Mouse (Mus musculus) forebrain, embryonic 13.5 days (tissue): ENCODE results near the gene Cpped1. TPM values are rescaled to one million over a fixed set of nuclear protein-coding genes. Genes with fewer than 3 reads are reported as not detected.
A peak's percentile ranks its signal among the peaks of the same experiment; 100 is the strongest.

ENCODE experiments used
- ATAC-seq: fragments of 200-750 bp; cut with Nextera tagmentation; 2 replicates; pipeline ENCODE4 v1.8.0; 2017
- H3K27ac ChIP-seq: fragments of 300-500 bp; sonication (generic); 2 replicates; pipeline ENCODE4 v1.5.1; 2015; ENCODE audit warnings: inconsistent platforms, mild to moderate bottlenecking, moderate library complexity
- H3K27me3 ChIP-seq: fragments of 300-500 bp; sonication (generic); 2 replicates; pipeline ENCODE4 v1.6.1; 2015; ENCODE audit warnings: mild to moderate bottlenecking, inconsistent platforms
- H3K36me3 ChIP-seq: fragments of 300-500 bp; sonication (generic); 2 replicates; pipeline ENCODE4 v1.6.1; 2015; ENCODE audit warnings: mild to moderate bottlenecking, inconsistent platforms; ENCODE audit not compliant: poor library complexity, severe bottlenecking
- H3K4me1 ChIP-seq: fragments of 300-500 bp; sonication (generic); 2 replicates; pipeline ENCODE4 v1.6.1; 2015; ENCODE audit warnings: inconsistent platforms
- H3K4me2 ChIP-seq: fragments of 300-500 bp; sonication (generic); 2 replicates; pipeline ENCODE4 v1.6.1; 2015; ENCODE audit warnings: inconsistent platforms, mild to moderate bottlenecking, moderate library complexity
- H3K4me3 ChIP-seq: fragments of 300-500 bp; sonication (generic); 2 replicates; pipeline ENCODE4 v1.5.1; 2015; ENCODE audit warnings: mild to moderate bottlenecking, inconsistent platforms
- H3K9ac ChIP-seq: fragments of 300-500 bp; sonication (generic); 2 replicates; pipeline ENCODE4 v1.6.1; 2015; ENCODE audit warnings: mild to moderate bottlenecking, inconsistent platforms
- H3K9me3 ChIP-seq: fragments of 300-500 bp; sonication (generic); replicated peaks from 2 replicates; pipeline ENCODE4 v1.6.1; 2016; ENCODE audit warnings: inconsistent platforms
- WGBS: fragments of 180-500 bp; shearing (Covaris S2); methylation state at CpG from one replicate; pipeline ENCODE4 v1.1.7; 2015; 5-methylcytosine and 5-hydroxymethylcytosine counted together
- polyA plus RNA-seq: library from polyadenylated mRNA; unstranded; fragments of >200 nt; fragmentation: Nextera tagmentation; extraction: Ambion mirVana; gene quantifications from 2 replicates; pipeline ENCODE4 v1.2.1, GENCODE M21; 2015

Cpped1 gene
- polyA plus RNA-seq, 1 experiment from 2014 or later = 11.9 TPM

- Histone ChIP-seq H3K27ac (no peak overlapping the region), H3K36me3 (0 out of 2 replicates have a peak, but pooled peaks cover 11% of the 10 kb centered on the region), H3K9me3 (no peaks in the 10 kb centered on the region), H3K27me3 (no peaks in the 10 kb centered on the region), H3K4me3 (no peak overlapping the region), H3K4me2 (no peak overlapping the region), H3K4me1 (no peaks in the 10 kb centered on the region), H3K9ac (no peak overlapping the region)
- 83% methylated on average over 3 of the region's 3 CpGs for WGBS
- ATAC-seq = no peak
These were observed 19.5 kb downstream of the Cpped1 start for GRCm38 (mm10) chr16:11889741-11890140.

GRCm38 (mm10) chr16:11881795-11882194 is 27.4 kb downstream of the Cpped1 start:
- H3K27me3 ChIP-seq = no peaks in the 10 kb centered on the region
- WGBS = 64% methylated on average over 6 of the region's 6 CpGs
- peaks cover 15% of the 10 kb centered on the region for H3K4me1 ChIP-seq
- H3K9me3 ChIP-seq = no peaks in the 10 kb centered on the region
- H3K9ac ChIP-seq = no peak overlapping the region
- ATAC-seq = no peak
- no peak overlapping the region for H3K4me2 ChIP-seq
- H3K4me3 ChIP-seq = no peak overlapping the region
- 0 out of 2 replicates have a peak, but pooled peaks cover 9% of the 10 kb centered on the region for H3K36me3 ChIP-seq
- H3K27ac ChIP-seq = no peak overlapping the region

GRCm38 (mm10) chr16:11880461-11880860 is 28.8 kb downstream of the Cpped1 start:
- H3K4me1 ChIP-seq = peaks cover 15% of the 10 kb centered on the region
- H3K27ac ChIP-seq = no peak overlapping the region
- H3K4me2 ChIP-seq = no peak overlapping the region
- no peaks in the 10 kb centered on the region for H3K9me3 ChIP-seq
- H3K36me3 ChIP-seq = 0 out of 2 replicates have a peak, but pooled peaks cover 11% of the 10 kb centered on the region
- 92% methylated on average over 6 of the region's 6 CpGs for WGBS
- no peak overlapping the region for H3K9ac ChIP-seq
- no peaks in the 10 kb centered on the region for H3K27me3 ChIP-seq
- H3K4me3 ChIP-seq = no peak overlapping the region
- ATAC-seq = no peak

- H3K27ac ChIP-seq = no peak overlapping the region
- no peak overlapping the region for H3K9ac ChIP-seq
- H3K27me3 ChIP-seq = no peaks in the 10 kb centered on the region
- 69% methylated on average over 6 of the region's 6 CpGs for WGBS
- no peaks in the 10 kb centered on the region for H3K9me3 ChIP-seq
- 0 out of 2 replicates have a peak, but pooled peaks cover 5% of the 10 kb centered on the region for H3K36me3 ChIP-seq
- ATAC-seq = 0 out of 2 replicates have a peak, but pooled peaks have one; percentile 30
- H3K4me2 ChIP-seq = no peak overlapping the region
- H3K4me3 ChIP-seq = no peak overlapping the region
- peaks cover 15% of the 10 kb centered on the region for H3K4me1 ChIP-seq
These were observed 30.0 kb downstream of the Cpped1 start for GRCm38 (mm10) chr16:11879196-11879595.

- Histone ChIP-seq H3K4me1 (peaks cover 9% of the 10 kb centered on the region), H3K27ac (no peak overlapping the region), H3K4me2 (no peak overlapping the region), H3K9ac (no peak overlapping the region), H3K36me3 (0 out of 2 replicates have a peak, but pooled peaks cover 5% of the 10 kb centered on the region), H3K4me3 (no peak overlapping the region), H3K27me3 (no peaks in the 10 kb centered on the region), H3K9me3 (no peaks in the 10 kb centered on the region)
- no peak for ATAC-seq
- WGBS = 81% methylated on average over 5 of the region's 5 CpGs
These were observed 34.0 kb downstream of the Cpped1 start for GRCm38 (mm10) chr16:11875227-11875626.

- no peak overlapping the region for H3K27ac ChIP-seq
- H3K4me3 ChIP-seq = no peak overlapping the region
- no peak overlapping the region for H3K4me2 ChIP-seq
- no peaks in the 10 kb centered on the region for H3K27me3 ChIP-seq
- WGBS = 86% methylated on average over 3 of the region's 3 CpGs
- H3K4me1 ChIP-seq = no peaks in the 10 kb centered on the region
- H3K36me3 ChIP-seq = 0 out of 2 replicates have a peak, but pooled peaks cover 5% of the 10 kb centered on the region
- no peak for ATAC-seq
- no peak overlapping the region for H3K9ac ChIP-seq
- H3K9me3 ChIP-seq = no peaks in the 10 kb centered on the region
These were observed 36.0 kb downstream of the Cpped1 start for GRCm38 (mm10) chr16:11873292-11873691.

GRCm38 (mm10) chr16:11868486-11868885 is 40.8 kb downstream of the Cpped1 start:
- Histone ChIP-seq H3K36me3 (no peaks in the 10 kb centered on the region), H3K9ac (no peak overlapping the region), H3K4me1 (no peaks in the 10 kb centered on the region), H3K27me3 (no peaks in the 10 kb centered on the region), H3K4me3 (no peak overlapping the region), H3K27ac (no peak overlapping the region), H3K4me2 (no peak overlapping the region), H3K9me3 (no peaks in the 10 kb centered on the region)
- no peak for ATAC-seq
- 82% methylated on average over 3 of the region's 3 CpGs for WGBS

- WGBS = 72% methylated on average over 8 of the region's 8 CpGs
- Histone ChIP-seq H3K9ac (no peak overlapping the region), H3K9me3 (no peaks in the 10 kb centered on the region), H3K4me3 (no peak overlapping the region), H3K36me3 (no peaks in the 10 kb centered on the region), H3K27ac (no peak overlapping the region), H3K4me1 (peaks cover 7% of the 10 kb centered on the region; the same call in 1 of the 2 replicates), H3K27me3 (no peaks in the 10 kb centered on the region), H3K4me2 (no peak overlapping the region)
- ATAC-seq = peak; percentile 36; the same call in 1 of the 2 replicates
These were observed 56.3 kb downstream of the Cpped1 start for GRCm38 (mm10) chr16:11852716-11853605.

GRCm38 (mm10) chr16:11848990-11849658 is 60.1 kb downstream of the Cpped1 start:
- no peak for ATAC-seq
- H3K27ac ChIP-seq = no peak overlapping the region
- WGBS = 84% methylated on average over 5 of the region's 5 CpGs
- peaks cover 20% of the 10 kb centered on the region; the same call in 1 of the 2 replicates for H3K4me1 ChIP-seq
- no peak overlapping the region for H3K4me3 ChIP-seq
- no peaks in the 10 kb centered on the region for H3K36me3 ChIP-seq
- no peaks in the 10 kb centered on the region for H3K27me3 ChIP-seq
- no peaks in the 10 kb centered on the region for H3K9me3 ChIP-seq
- H3K4me2 ChIP-seq = no peak overlapping the region
- H3K9ac ChIP-seq = no peak overlapping the region

- ATAC-seq = 0 out of 2 replicates have a peak, but pooled peaks have one; percentile 62
- 75% methylated on average over 5 of the region's 5 CpGs for WGBS
- no peak overlapping the region for H3K27ac ChIP-seq
These were observed 63.9 kb downstream of the Cpped1 start for GRCm38 (mm10) chr16:11845309-11845708.

GRCm38 (mm10) chr16:11843441-11843840 is 65.8 kb downstream of the Cpped1 start:
- no peak overlapping the region for H3K4me3 ChIP-seq
- no peaks in the 10 kb centered on the region for H3K27me3 ChIP-seq
- H3K36me3 ChIP-seq = no peaks in the 10 kb centered on the region
- no peak for ATAC-seq
- H3K27ac ChIP-seq = no peak overlapping the region
- H3K9me3 ChIP-seq = no peaks in the 10 kb centered on the region
- peaks cover 12% of the 10 kb centered on the region; the same call in 1 of the 2 replicates for H3K4me1 ChIP-seq
- no peak overlapping the region for H3K9ac ChIP-seq
- 93% methylated on average over 2 of the region's 2 CpGs for WGBS
- no peak overlapping the region for H3K4me2 ChIP-seq

More at GRCm38 (mm10) chr16:11845309-11845708, 63.9 kb downstream of the Cpped1 start:
- no peaks in the 10 kb centered on the region for H3K27me3 ChIP-seq
- H3K36me3 ChIP-seq = no peaks in the 10 kb centered on the region
- H3K4me2 ChIP-seq = no peak overlapping the region
- H3K4me3 ChIP-seq = no peak overlapping the region
- H3K4me1 ChIP-seq = peaks cover 12% of the 10 kb centered on the region; the same call in 1 of the 2 replicates
- H3K9me3 ChIP-seq = no peaks in the 10 kb centered on the region
- no peak overlapping the region for H3K9ac ChIP-seq

- no peak overlapping the region for H3K9ac ChIP-seq
- WGBS = 92% methylated on average over 1 of the region's 1 CpGs
- H3K27me3 ChIP-seq = no peaks in the 10 kb centered on the region
- H3K4me2 ChIP-seq = no peak overlapping the region
- no peaks in the 10 kb centered on the region for H3K4me1 ChIP-seq
- no peak overlapping the region for H3K4me3 ChIP-seq
- H3K9me3 ChIP-seq = no peaks in the 10 kb centered on the region
- H3K36me3 ChIP-seq = no peaks in the 10 kb centered on the region
- no peak overlapping the region for H3K27ac ChIP-seq
- ATAC-seq = no peak
These were observed 75.8 kb downstream of the Cpped1 start for GRCm38 (mm10) chr16:11833474-11833873.
